Mouse (Mus musculus): Measurements from ENCODE around the gene Ap5s1.
"Not testable (repeated sequence)": the region's sequence is repeated elsewhere in the genome, so short reads cannot be mapped to it uniquely, and the experiment has no call there.

The Ap5s1 gene

GRCm38 (mm10) chr2:131222562-131222961 lies 15.7 kb downstream of the Ap5s1 start:
- no peak for DNase-seq (ENCODE audit: low spot score)

- DNase-seq (ENCODE audit: low spot score), result no peak
These were observed 16.7 kb downstream of the Ap5s1 start for GRCm38 (mm10) chr2:131223569-131223968.

GRCm38 (mm10) chr2:131225178-131225577 lies 18.3 kb downstream of the Ap5s1 start:
- DNase-seq (ENCODE audit: low spot score), result no peak

- DNase-seq (ENCODE audit: low spot score), result not testable (repeated sequence)
These were observed 19.8 kb downstream of the Ap5s1 start for GRCm38 (mm10) chr2:131226669-131227068.

DNA sequence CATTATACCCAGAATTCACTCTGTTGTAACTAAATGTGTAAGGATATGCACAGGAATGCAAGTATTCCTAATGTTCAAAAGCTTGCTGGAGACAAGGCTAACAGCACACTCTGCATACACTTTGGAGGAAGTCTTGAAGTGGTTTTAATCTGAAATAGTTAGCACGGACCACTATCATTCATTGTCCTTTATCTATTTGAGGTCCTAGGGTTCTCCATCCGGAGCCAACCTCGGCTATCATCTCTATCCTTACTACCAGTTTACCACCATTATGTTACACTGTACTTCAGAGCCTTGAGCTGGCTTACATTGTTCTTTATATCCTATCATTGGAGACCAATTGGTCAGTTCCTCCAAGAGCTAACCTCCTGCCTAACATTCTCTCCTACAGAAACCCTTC lies 20.4 kb downstream of the Ap5s1 start:
- DNase-seq (ENCODE audit: low spot score), result no peak

- no peak for DNase-seq (ENCODE audit: low spot score)
These were observed 25.7 kb downstream of the Ap5s1 start for GRCm38 (mm10) chr2:131232558-131232957.

DNA sequence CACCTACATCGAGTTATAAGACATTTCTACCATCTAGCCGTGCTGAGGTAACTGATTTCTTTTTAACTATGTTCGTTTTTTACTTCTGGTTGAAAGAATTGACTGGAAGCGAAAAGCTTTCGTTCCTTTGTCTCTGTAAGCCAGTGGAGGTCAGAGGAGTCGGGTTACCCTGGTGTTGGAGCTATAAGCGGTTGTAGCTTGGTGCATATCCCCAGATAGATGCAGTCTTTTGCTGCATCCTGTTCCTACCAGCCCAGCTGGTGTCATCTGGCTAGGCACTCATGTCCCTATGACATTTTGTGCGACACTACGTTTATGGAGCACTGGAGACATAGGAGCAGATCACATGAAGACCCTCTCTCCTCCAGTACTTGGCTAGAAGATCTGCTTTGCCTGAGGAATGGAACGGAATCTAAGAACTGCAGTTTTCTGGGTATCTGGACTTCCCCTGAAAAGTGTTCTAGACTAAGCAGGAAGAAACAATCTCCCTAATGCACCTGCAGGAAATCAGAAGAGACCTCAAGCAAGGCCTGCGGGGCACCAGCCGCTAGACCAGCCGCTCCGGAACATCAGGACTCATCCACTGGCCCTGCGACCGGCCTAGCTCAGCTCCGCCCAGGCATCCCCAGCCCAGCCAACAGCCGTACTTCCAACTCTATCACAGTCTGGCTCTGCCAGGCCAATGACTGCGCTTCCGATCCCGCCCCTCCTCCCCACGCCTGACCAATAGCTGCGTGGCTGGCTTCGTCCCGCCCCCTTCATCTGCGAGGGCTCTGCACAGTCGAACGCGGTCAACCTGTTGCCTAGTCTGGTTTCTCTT lies 26.6 kb downstream of the Ap5s1 start, which contains the start of gene Mavs:
Gene Mavs (plus strand): TSS at position 757 of the 820 bp plus-strand sequence.
- DNase-seq (ENCODE audit: low spot score), result peak; percentile 97

DNA sequence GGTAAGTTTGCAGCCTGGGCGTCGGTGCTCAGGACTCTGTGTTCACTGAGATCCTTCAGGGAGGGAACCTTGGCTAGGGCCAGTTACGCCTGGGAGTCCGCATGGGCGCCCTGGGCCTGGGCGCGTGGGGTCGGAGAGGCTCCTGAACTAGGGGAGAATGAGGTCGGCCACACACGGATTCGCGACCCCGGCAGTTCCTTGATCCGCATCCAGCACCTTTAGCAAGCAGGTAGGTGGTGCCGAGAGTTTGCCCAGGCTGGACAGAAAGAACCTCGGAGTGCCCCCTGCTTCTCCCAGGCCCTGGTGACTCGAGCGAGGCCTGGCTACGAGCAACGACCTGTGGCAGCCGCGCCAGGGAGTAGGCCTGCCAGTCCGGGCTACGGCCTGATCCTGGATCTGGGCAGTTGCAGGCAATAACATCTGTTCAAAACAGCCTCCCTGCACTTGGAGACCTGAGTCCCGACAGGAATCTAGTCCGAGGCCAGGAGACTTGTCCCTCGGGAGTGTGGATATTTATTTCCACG lies 27.3 kb downstream of the Ap5s1 start:
- peak; percentile 5 for DNase-seq (ENCODE audit: low spot score)

DNA sequence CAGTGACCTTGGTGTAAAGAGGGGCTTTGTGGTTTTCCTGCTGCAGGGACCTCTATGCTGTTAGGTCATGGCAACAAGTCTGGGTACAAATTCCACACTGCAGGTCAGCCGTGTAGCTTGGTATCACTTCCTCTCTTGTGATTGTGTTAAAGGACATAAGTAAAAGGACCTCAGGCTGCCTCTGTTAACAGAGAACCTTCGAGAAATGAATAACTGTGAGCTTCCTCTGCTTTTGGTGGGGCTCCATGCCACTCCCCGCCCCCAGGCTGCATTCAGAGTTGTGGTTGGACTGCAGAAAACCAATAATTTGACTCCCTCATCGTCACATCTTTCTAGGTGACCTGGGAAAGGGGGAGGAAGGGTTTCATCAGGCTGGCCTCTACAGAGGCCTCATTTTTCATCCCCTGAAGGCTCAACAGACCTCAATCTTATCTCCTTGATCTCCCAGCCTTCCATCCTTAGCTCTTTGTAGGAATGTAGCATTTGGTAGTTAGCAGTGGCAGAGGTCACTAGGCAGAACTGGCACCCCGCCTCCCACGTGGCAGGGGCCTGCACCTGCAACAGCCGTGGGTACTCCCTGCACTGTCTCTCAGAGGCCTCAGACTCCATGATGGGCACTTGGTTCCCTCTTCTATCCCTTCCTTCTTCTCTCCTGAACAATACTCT lies 28.2 kb downstream of the Ap5s1 start:
- peak; percentile 21 for DNase-seq (ENCODE audit: low spot score)

- DNase-seq (ENCODE audit: low spot score), result no peak
These were observed 35.3 kb downstream of the Ap5s1 start for GRCm38 (mm10) chr2:131242180-131242579.

DNA sequence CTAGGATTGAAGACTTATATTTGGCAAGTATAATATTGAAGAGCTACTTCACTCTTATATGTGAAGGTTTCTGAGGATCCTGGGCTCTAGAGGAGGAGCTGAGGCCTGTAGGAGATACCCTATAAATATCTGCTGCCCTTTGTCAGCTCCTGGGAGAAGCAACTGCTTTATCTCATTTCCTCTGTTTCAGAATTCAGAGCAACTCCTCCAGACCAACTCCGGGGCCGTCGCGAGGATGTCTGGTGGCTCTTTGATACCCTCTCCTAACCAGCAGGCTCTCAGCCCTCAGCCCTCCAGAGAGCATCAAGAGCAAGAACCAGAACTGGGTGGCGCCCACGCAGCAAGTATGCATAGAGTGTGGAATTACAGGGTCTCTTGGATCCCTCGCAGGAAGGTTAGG lies 36.1 kb downstream of the Ap5s1 start:
- DNase-seq (ENCODE audit: low spot score), result no peak

DNA sequence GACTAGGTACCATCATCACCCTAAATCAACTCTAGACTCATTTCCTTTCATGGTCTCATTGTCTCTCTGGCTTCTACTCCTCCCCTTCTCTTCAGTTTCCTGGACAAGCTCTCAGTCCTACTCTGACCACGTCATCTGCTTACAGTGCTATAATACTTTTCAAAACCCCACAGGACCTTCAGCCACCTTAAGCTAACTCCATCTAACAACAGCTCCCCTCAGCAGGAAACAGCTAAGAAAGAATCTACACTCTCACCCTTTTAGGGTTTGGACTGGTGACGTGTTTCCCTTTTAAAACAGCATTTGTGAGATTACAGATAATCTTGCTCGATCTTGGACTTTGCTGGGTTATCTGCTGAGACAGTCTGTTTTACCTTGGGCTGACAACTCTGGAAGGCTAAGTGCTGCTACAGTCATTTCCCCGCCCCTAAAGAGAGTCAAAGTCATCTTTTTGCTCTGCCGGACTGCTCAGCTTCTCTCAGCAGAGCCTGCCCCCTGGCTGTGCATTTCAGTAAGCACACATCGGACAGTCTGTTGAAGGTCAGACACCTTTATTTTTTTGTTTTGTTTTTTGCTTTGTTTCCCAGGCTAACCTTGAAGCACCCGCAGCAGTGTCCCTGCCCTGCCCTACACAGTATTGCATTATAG lies 46.9 kb downstream of the Ap5s1 start:
- peak; percentile 80 for DNase-seq (ENCODE audit: low spot score)

DNA sequence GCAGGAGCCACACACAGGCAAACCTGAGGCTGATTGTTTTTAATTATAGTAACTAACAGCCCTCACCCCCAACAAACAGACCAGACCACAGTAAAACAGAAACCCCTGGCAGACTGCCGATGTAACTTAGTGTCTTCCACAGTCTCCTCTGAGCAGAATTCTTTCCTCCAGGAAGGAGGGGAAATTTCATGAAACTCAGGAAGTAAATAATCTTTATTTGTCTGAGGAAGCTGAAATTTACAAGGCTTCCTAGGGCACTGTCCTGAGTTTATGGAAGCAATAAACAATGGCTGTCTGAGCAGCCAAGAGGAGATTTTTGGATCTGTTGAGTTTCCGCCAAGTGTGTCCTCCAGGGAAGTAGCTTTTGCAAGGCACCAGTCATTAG lies 47.4 kb downstream of the Ap5s1 start:
- peak; percentile 45 for DNase-seq (ENCODE audit: low spot score)

GRCm38 (mm10) chr2:131255738-131256137 lies 48.9 kb downstream of the Ap5s1 start:
- DNase-seq (ENCODE audit: low spot score), result no peak

- no peak for DNase-seq (ENCODE audit: low spot score)
These were observed 51.8 kb downstream of the Ap5s1 start for GRCm38 (mm10) chr2:131258693-131259092.

GRCm38 (mm10) chr2:131260544-131261307 lies 53.8 kb downstream of the Ap5s1 start:
- DNase-seq (ENCODE audit: low spot score), result no peak

DNA sequence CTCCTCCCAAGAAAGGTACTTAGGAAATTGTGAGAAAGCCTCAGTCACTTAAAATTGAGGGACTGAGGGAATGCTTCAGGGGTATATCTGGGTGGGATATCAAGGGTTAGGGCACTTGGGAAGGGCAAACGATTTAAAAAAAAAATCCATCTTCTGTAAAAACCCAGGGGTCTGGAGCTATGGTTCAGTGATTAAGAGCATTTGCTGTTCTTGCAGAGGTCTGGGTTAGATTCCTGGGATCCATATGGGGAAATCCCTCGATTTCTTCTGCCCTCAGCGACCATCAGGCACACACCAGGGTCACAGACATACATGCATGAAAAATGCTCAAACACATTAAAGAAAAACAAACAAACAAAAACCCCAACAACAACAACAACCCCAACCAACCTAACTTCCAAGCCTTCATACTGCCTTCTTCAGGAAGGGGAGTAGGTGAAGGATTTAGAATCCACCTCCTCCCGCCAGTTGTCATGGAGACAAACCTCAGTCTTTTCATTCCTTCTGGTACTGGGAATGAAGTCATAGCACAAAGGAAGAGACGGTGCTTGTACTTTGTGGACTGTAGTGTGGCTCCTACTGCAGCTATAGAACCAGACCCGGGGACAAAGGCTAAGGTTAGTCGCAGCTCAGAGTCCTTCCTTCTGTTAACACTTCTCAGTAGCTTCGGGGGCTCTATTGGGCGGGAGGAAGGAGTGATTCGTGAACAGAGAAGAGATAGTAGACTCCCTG lies 54.8 kb downstream of the Ap5s1 start:
- DNase-seq (ENCODE audit: low spot score), result no peak

DNA sequence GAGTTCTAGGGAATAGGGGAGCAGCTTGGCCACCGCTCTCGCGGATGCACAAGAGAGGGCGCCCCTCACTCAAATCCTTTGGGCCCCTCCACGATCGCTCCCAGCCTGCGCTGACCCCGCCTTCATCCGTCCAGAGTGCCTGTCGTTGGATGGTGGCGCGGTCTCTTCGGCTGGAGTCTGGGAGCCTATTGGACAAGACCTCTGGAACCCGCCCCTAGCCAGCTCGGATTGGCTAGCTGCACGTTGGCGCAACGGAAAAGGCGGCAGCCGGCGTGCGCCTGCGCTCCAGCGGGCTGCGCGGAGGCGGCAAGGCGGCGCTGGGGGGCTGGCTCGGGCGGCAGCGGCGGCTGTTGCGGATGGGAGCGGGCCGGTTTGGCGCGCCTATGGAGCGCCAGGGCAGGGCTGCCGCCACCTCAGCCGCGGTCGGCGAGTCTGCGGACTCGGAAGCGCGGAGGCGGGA lies 55.4 kb downstream of the Ap5s1 start, which contains the start of gene Pank2:
Gene Pank2 (plus strand): TSS at position 283 of the 460 bp plus-strand sequence.
- peak; percentile 98 for DNase-seq (ENCODE audit: low spot score)

All from lung, postnatal 25 days (tissue).